In the genomic region with DNA sequence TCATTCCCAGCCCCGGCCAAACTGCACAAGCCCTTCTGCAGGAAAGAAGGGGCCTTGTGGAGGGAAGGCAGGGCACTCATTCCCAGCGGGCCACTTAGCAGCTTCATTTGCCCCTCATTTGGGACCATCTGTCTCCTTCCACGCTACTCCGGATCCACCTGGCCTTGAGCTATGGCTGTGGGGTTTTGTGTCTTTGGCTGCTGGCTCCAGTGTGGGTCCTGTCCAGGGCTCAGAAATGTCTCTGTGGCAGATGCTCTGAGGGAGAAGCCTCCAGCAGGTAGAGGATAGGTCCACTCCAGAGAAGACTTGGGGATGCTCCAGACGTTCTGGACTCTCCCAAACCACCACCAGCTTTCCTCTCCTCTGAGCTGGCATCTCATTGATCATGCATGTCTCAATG, we compare ENCODE assay signal across 30 mouse cellular contexts. TPM values are rescaled to one million over a fixed set of nuclear protein-coding genes. Genes with fewer than 3 reads are reported as not detected.
DNase-seq lines count a peak whose midpoint lies in the region; ATAC-seq lines count a peak whose summit lies in the region.
"Had no signal": no experiment of that assay in that cellular context is flagged by ENCODE, and none has a peak within 500 bp of the region (broad histone marks: within the 10 kb centered on the region; RNA-seq: fewer than 3 reads in every experiment).

No protein-coding gene starts in this region.

- ATAC-seq in hindbrain, embryonic 16.5 days: peak; percentile 1; the same call in 1 of the 2 replicates
- ATAC-seq: activated CD4-positive, CD25-positive, alpha-beta regulatory T cell, adult 4 months; CD4-positive, CD25-positive, alpha-beta regulatory T cell, adult 4 months; forebrain, embryonic 15.5 days; inflammation-experienced regulatory T-cells, adult 6 months had no signal

- H3K27me3 ChIP-seq in hindbrain, embryonic 16.5 days (replicated peaks; ENCODE audit: control insufficient read depth, insufficient read depth, low read length): no peaks in the 10 kb centered on the region
- peaks cover 31% of the 10 kb centered on the region for H3K27me3 ChIP-seq in hindbrain, embryonic 10.5 days (ENCODE audit: insufficient read depth, poor library complexity, severe bottlenecking)
- H3K27me3 ChIP-seq: forebrain, embryonic 15.5 days; hindbrain, embryonic 15.5 days had no signal

- H3K9me3 ChIP-seq in hindbrain, embryonic 16.5 days (ENCODE audit: control insufficient read depth, low read length): no peaks in the 10 kb centered on the region
- no peaks in the 10 kb centered on the region for H3K9me3 ChIP-seq in hindbrain, embryonic 10.5 days
- H3K9me3 ChIP-seq: embryonic facial prominence, embryonic 10.5 days; embryonic facial prominence, embryonic 13.5 days; forebrain, embryonic 12.5 days; forebrain, embryonic 15.5 days; heart, embryonic 10.5 days; heart, embryonic 13.5 days; hindbrain, embryonic 15.5 days; kidney, embryonic 15.5 days had no signal

- intact Hi-C loops in left cerebral cortex, postnatal 4 days (cut with DNase I): no loop called here
- intact Hi-C loops in left cerebral cortex, postnatal 36 days (cut with DNase I): no loop called here

- H3K4me2 ChIP-seq in hindbrain, embryonic 16.5 days (ENCODE audit: low read length): no peak overlapping the region
- H3K4me2 ChIP-seq: embryonic facial prominence, embryonic 13.5 days; forebrain, embryonic 12.5 days; forebrain, embryonic 15.5 days; heart, embryonic 13.5 days; hindbrain, embryonic 15.5 days; kidney, embryonic 15.5 days had no signal

- 43% methylated on average over 5 of the region's 5 CpGs for WGBS in hindbrain, embryonic 16.5 days
- 70% methylated on average over 5 of the region's 5 CpGs for WGBS in hindbrain, embryonic 10.5 days

- H3K4me1 ChIP-seq in hindbrain, embryonic 16.5 days (ENCODE audit: control insufficient read depth, insufficient read depth, low read depth, low read length): peaks cover 18% of the 10 kb centered on the region
- peaks cover 47% of the 10 kb centered on the region for H3K4me1 ChIP-seq in hindbrain, embryonic 10.5 days (replicated peaks)
- H3K4me1 ChIP-seq: embryonic facial prominence, embryonic 13.5 days; kidney, embryonic 15.5 days had no signal

- H3K27ac ChIP-seq in hindbrain, embryonic 16.5 days (ENCODE audit: low read depth, low read length): no peak overlapping the region
- H3K27ac ChIP-seq in hindbrain, embryonic 10.5 days: no peak overlapping the region
- H3K27ac ChIP-seq: embryonic facial prominence, embryonic 10.5 days; embryonic facial prominence, embryonic 13.5 days; forebrain, embryonic 12.5 days; forebrain, embryonic 15.5 days; heart, adult 2 months; heart, embryonic 10.5 days; heart, embryonic 13.5 days; hindbrain, embryonic 15.5 days; kidney, embryonic 15.5 days had no signal

- DNase-seq in cerebellum, postnatal 10 days: peak; percentile 57 to 63
- no peak for DNase-seq in cerebellum, adult 11 months
- no peak for DNase-seq in hindbrain, embryonic 10.5 days (ENCODE audit: low spot score)
- DNase-seq in left cerebral cortex, postnatal 4 days: peak; percentile 41
- no peak for DNase-seq in left cerebral cortex, postnatal 36 days (ENCODE audit: low spot score in 2 of 2)
- DNase-seq in heart, adult 11 months: no peak
- DNase-seq: adrenal gland, adult 8-10 months; adrenal gland, postnatal 25 days; cerebellum, adult 9-10 months; embryo, embryonic 11 days; gastrocnemius, postnatal 25 days; heart, adult 2 months; heart, postnatal 14 days; heart, postnatal 4 days; kidney, adult 11 months; kidney, adult 8-10 months had no signal

- H3K4me3 ChIP-seq in hindbrain, embryonic 16.5 days (ENCODE audit: low read length): no peak overlapping the region
- H3K4me3 ChIP-seq in hindbrain, embryonic 10.5 days: no peak overlapping the region
- H3K4me3 ChIP-seq: embryonic facial prominence, embryonic 10.5 days; embryonic facial prominence, embryonic 13.5 days; erythroblast, embryonic 14.5 days; forebrain, embryonic 12.5 days; forebrain, embryonic 15.5 days; heart, adult 2 months; heart, embryonic 10.5 days; heart, embryonic 13.5 days; hindbrain, embryonic 15.5 days; kidney, embryonic 15.5 days had no signal

- H3K9ac ChIP-seq in hindbrain, embryonic 16.5 days (ENCODE audit: low read depth, low read length): no peak overlapping the region
- H3K9ac ChIP-seq: embryonic facial prominence, embryonic 13.5 days; forebrain, embryonic 12.5 days; forebrain, embryonic 15.5 days; heart, embryonic 13.5 days; hindbrain, embryonic 15.5 days; kidney, embryonic 15.5 days had no signal

- no peaks in the 10 kb centered on the region for H3K36me3 ChIP-seq in hindbrain, embryonic 16.5 days (ENCODE audit: control insufficient read depth, insufficient read depth, low read length)
- H3K36me3 ChIP-seq in hindbrain, embryonic 10.5 days: no peaks in the 10 kb centered on the region
- H3K36me3 ChIP-seq: embryonic facial prominence, embryonic 10.5 days; embryonic facial prominence, embryonic 13.5 days; forebrain, embryonic 12.5 days; forebrain, embryonic 15.5 days; heart, embryonic 10.5 days; heart, embryonic 13.5 days; hindbrain, embryonic 15.5 days; kidney, embryonic 15.5 days had no signal

RNA-seq across cellular contexts. Expression of a gene that starts 11.6 kb away (rescaled TPM):
- 166 and 172 TPM in 2 replicates for polyA plus RNA-seq in hindbrain, embryonic 16.5 days (2015; fragmentation: Nextera tagmentation; extraction: Ambion mirVana)
- polyA plus RNA-seq in hindbrain, embryonic 10.5 days (2016; fragmentation: Nextera tagmentation; extraction: Ambion mirVana): 3.7 and 15.2 TPM in 2 replicates
- total RNA-seq in left cerebral cortex, postnatal 4 days (2021): 100 to 1,000 TPM; 190 to 242 TPM
- total RNA-seq in left cerebral cortex, postnatal 36 days (2021): 100 to 1,000 TPM; 289 to 308 TPM
- total RNA-seq: adrenal gland, postnatal 25 days had no signal
- polyA plus RNA-seq: C2C12; erythroblast, embryonic 14.5 days had no signal

Comparison
In these comparisons a context has a peak if more than half of its experiments do, and no peak if none do; other contexts are left out.
1. DNase-seq: peak in cerebellum, postnatal 10 days (2 of 2) and left cerebral cortex, postnatal 4 days (single experiment); none in cerebellum, adult 11 months (single experiment), hindbrain, embryonic 10.5 days (single experiment), left cerebral cortex, postnatal 36 days (0 of 2) and heart, adult 11 months (single experiment).